Mouse (Mus musculus): ENCODE data around the gene Atp2a2. TPM values are rescaled to one million over a fixed set of nuclear protein-coding genes. Genes with fewer than 3 reads are reported as not detected.

The Atp2a2 gene
- polyA plus RNA-seq, 1 experiment = 94.2 TPM

GRCm38 (mm10) chr5:122506462-122506861 lies 4.4 kb upstream of the Atp2a2 start:
- H3K4me1 ChIP-seq (ENCODE audit: control insufficient read depth, insufficient read depth, low read length) = peaks cover 8% of the 10 kb centered on the region; the same call in 1 of the 2 replicates

GRCm38 (mm10) chr5:122505554-122505953 lies 3.5 kb upstream of the Atp2a2 start:
- no peak for DNase-seq
- H3K27ac ChIP-seq (ENCODE audit: insufficient read depth, low read depth, low read length) = no peak overlapping the region
- H3K27me3 ChIP-seq (replicated peaks; ENCODE audit: control insufficient read depth, insufficient read depth, low read length) = no peaks in the 10 kb centered on the region
- no peak overlapping the region for H3K4me3 ChIP-seq (ENCODE audit: insufficient read depth, low read depth, low read length)
- H3K36me3 ChIP-seq (ENCODE audit: control insufficient read depth, insufficient read depth, low read length) = no peaks in the 10 kb centered on the region
- peaks cover 8% of the 10 kb centered on the region; the same call in 1 of the 2 replicates for H3K4me1 ChIP-seq (ENCODE audit: control insufficient read depth, insufficient read depth, low read length)
- TF ChIP-seq CTCF (conservative IDR thresholded peaks at IDR 0.05; ENCODE audit: insufficient read depth, insufficient read length, low read depth, low read length) (no peak), POLR2A (IDR thresholded peaks at IDR 0.05; ENCODE audit: low read depth, low read length) (no peak)
- 94% methylated on average over 5 of the region's 5 CpGs for WGBS

More at GRCm38 (mm10) chr5:122506462-122506861, 4.4 kb upstream of the Atp2a2 start:
- 92% methylated on average over 3 of the region's 3 CpGs for WGBS
- TF ChIP-seq POLR2A (IDR thresholded peaks at IDR 0.05; ENCODE audit: low read depth, low read length) (no peak), CTCF (conservative IDR thresholded peaks at IDR 0.05; ENCODE audit: insufficient read depth, insufficient read length, low read depth, low read length) (0 out of 2 replicates have a peak, but pooled peaks have one; percentile 17)
- no peak overlapping the region for H3K27ac ChIP-seq (ENCODE audit: insufficient read depth, low read depth, low read length)
- DNase-seq = no peak
- H3K4me3 ChIP-seq (ENCODE audit: insufficient read depth, low read depth, low read length) = no peak overlapping the region
- no peaks in the 10 kb centered on the region for H3K27me3 ChIP-seq (replicated peaks; ENCODE audit: control insufficient read depth, insufficient read depth, low read length)
- no peaks in the 10 kb centered on the region for H3K36me3 ChIP-seq (ENCODE audit: control insufficient read depth, insufficient read depth, low read length)

DNA sequence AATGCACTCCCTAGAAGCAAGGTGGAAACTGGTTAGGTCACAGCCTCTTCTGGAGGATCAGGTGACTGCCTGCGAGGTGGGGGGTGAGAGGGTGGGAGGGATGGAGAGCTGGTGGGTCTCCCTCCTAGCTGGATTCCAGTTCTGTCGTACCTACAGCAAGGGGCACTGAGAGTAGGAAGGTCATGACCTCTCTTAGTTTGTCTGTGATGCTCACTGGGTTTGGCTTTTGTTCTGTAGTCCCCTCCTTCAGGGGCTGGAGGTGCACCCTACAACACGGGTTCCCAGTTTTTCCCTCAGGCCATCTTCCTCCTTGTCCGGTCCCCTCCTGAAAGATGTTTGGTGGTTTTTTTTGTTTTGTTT lies 1.7 kb upstream of the Atp2a2 start:
- H3K36me3 ChIP-seq (ENCODE audit: control insufficient read depth, insufficient read depth, low read length) = peaks cover 3% of the 10 kb centered on the region; the same call in 1 of the 2 replicates
- H3K27me3 ChIP-seq (replicated peaks; ENCODE audit: control insufficient read depth, insufficient read depth, low read length) = no peaks in the 10 kb centered on the region
- 59% methylated on average over 4 of the region's 4 CpGs for WGBS
- TF ChIP-seq CTCF (conservative IDR thresholded peaks at IDR 0.05; ENCODE audit: insufficient read depth, insufficient read length, low read depth, low read length) (no peak), POLR2A (IDR thresholded peaks at IDR 0.05; ENCODE audit: low read depth, low read length) (no peak)
- H3K27ac ChIP-seq (ENCODE audit: insufficient read depth, low read depth, low read length) = no peak overlapping the region
- DNase-seq = no peak
- peaks cover 12% of the 10 kb centered on the region; the same call in 1 of the 2 replicates for H3K4me1 ChIP-seq (ENCODE audit: control insufficient read depth, insufficient read depth, low read length)
- H3K4me3 ChIP-seq (ENCODE audit: insufficient read depth, low read depth, low read length) = no peak overlapping the region

DNA sequence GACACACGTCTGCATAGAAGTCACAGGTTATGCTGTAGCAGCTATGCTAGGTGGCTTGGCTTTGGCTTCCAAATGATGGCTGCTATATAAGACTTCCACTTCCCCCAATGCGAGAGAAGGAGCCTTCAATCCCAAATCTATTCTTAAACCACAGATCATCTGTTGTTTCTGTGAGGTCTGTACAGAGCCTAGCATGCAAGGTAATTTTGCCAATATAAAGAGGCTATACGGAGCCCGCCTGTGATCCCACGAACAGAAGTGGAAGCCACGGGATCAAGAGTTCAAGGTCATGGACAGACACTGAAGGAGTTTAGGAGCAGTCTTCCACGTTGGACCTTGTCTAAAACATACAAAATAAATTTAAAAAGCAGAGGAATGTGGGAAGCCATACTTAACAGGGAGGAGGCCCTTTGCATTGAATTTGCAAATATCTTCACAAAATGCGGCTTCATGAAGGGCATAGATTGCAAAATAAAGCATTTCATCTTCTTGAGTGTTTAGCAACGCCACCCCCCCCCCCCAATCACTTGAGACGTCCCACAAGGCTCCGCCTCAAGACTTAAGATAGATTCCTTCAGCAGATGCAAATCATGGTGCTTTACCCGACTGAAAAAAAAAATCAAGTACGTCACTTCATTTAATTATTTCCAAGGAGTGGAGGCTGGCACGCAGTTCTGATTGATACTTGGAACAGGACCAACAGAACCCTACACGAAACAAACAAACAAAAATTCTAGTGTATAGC lies 1.2 kb upstream of the Atp2a2 start:
- Histone ChIP-seq H3K36me3 (ENCODE audit: control insufficient read depth, insufficient read depth, low read length) (peaks cover 3% of the 10 kb centered on the region; the same call in 1 of the 2 replicates), H3K4me1 (ENCODE audit: control insufficient read depth, insufficient read depth, low read length) (peaks cover 12% of the 10 kb centered on the region; the same call in 1 of the 2 replicates), H3K27ac (ENCODE audit: insufficient read depth, low read depth, low read length) (peak overlapping the region; percentile 97), H3K4me3 (ENCODE audit: insufficient read depth, low read depth, low read length) (peak overlapping the region; percentile 93), H3K27me3 (replicated peaks; ENCODE audit: control insufficient read depth, insufficient read depth, low read length) (no peaks in the 10 kb centered on the region)
- 45% methylated on average over 15 of the region's 15 CpGs for WGBS
- no peak for TF ChIP-seq CTCF (conservative IDR thresholded peaks at IDR 0.05; ENCODE audit: insufficient read depth, insufficient read length, low read depth, low read length)
- DNase-seq = no peak

DNA sequence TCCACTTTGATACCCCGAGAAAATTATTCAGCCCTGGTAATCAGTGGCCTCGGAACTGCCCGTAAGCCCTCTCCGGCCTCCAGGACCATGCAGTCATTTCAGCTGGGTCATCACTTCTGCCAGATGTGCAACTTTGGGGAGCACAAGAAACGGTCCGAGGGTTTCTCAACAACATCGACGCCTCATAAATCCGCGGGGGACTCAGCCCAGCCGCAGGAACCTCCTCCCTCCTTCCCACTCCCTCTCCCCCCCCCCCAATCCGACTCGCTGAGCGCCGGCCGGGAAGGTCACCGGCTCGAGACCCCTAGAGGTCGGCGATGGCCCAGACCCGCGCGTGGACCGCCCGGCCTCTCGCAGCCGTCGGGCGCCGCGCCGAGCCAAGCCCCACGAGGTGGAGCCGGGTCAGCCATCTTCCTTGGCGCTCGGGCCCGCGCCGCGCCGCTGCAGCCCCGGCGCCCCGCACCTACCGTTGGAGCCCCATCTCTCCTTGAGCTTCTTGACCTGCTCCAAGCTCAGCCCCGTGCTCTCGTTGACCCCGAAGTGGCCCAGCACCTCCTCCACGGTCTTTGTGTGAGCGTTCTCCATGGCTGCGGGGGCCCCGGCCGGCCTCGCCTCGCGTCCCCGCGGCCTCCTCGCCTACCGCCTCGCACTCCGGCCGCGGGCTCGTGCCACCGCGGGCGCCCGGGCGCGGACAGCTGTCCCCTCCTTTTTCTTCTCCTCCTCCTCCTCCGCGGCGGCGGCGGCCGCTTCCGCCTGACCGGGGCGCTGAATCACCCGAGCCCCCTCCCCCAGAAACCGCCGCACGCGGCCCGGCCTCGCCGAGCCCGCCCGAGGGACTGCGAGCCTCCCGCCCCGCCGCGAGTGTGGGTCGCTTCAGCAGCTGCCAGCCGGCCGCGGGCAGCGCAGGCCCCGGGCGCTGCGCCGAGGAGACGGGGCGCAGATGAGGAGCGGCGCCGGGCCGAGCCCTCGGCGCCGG lies 636 bp downstream of the Atp2a2 start:
- peak overlapping the region; percentile 86 for H3K4me3 ChIP-seq (ENCODE audit: insufficient read depth, low read depth, low read length)
- H3K36me3 ChIP-seq (ENCODE audit: control insufficient read depth, insufficient read depth, low read length) = peaks cover 3% of the 10 kb centered on the region; the same call in 1 of the 2 replicates
- H3K27ac ChIP-seq (ENCODE audit: insufficient read depth, low read depth, low read length) = peak overlapping the region; percentile 96
- peak; percentile 61 for DNase-seq
- H3K27me3 ChIP-seq (replicated peaks; ENCODE audit: control insufficient read depth, insufficient read depth, low read length) = no peaks in the 10 kb centered on the region
- TF ChIP-seq POLR2A (IDR thresholded peaks at IDR 0.05; ENCODE audit: low read depth, low read length) (no peak), CTCF (conservative IDR thresholded peaks at IDR 0.05; ENCODE audit: insufficient read depth, insufficient read length, low read depth, low read length) (no peak)
- WGBS = 1% methylated on average over 112 of the region's 113 CpGs
- peaks cover 21% of the 10 kb centered on the region for H3K4me1 ChIP-seq (ENCODE audit: control insufficient read depth, insufficient read depth, low read length)

DNA sequence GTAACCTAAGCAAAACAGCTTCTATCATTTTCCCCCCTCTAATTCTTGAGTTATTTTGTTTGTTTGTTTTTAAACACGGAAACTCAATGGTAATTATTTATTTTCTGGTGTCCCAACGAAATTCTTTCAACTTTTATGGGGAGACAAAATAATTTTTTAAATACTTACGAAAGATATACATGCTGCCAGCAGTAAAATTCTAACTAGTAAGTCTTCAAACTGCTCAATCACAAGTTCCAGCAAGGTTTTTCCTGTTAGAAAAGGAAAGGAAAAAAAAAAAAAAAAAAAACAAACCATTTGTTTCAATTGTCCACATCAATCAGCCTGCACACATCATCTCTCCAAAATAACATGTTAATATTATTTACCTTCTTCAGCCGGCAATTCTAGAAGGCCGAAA lies 1.5 kb downstream of the Atp2a2 start:
- DNase-seq = no peak
- H3K36me3 ChIP-seq (ENCODE audit: control insufficient read depth, insufficient read depth, low read length) = peaks cover 7% of the 10 kb centered on the region
- no peak for TF ChIP-seq CTCF (conservative IDR thresholded peaks at IDR 0.05; ENCODE audit: insufficient read depth, insufficient read length, low read depth, low read length)
- no peak for TF ChIP-seq POLR2A (IDR thresholded peaks at IDR 0.05; ENCODE audit: low read depth, low read length)
- peak overlapping the region; percentile 86 for H3K4me3 ChIP-seq (ENCODE audit: insufficient read depth, low read depth, low read length)
- WGBS = 10% methylated on average over 5 of the region's 5 CpGs
- peak overlapping the region; percentile 96 for H3K27ac ChIP-seq (ENCODE audit: insufficient read depth, low read depth, low read length)
- H3K27me3 ChIP-seq (replicated peaks; ENCODE audit: control insufficient read depth, insufficient read depth, low read length) = no peaks in the 10 kb centered on the region
- peaks cover 28% of the 10 kb centered on the region for H3K4me1 ChIP-seq (ENCODE audit: control insufficient read depth, insufficient read depth, low read length)

All from kidney, adult 2 months (tissue).